Mouse (Mus musculus) kidney, postnatal 4 days (tissue): ENCODE measurements around the gene L3hypdh.
"Not testable (repeated sequence)": the region's sequence is repeated elsewhere in the genome, so short reads cannot be mapped to it uniquely, and the experiment has no call there.

Experiments used
- DNase-seq, 2 experiments: peaks; one replicate each; pipeline ENCODE4 v3.0.0; 2021; ENCODE audit warnings: mixed read lengths in 2 of 2

The L3hypdh gene

GRCm38 (mm10) chr12:72053303-72053702 lies 31.9 kb downstream of the L3hypdh start:
- no peak for DNase-seq

DNA sequence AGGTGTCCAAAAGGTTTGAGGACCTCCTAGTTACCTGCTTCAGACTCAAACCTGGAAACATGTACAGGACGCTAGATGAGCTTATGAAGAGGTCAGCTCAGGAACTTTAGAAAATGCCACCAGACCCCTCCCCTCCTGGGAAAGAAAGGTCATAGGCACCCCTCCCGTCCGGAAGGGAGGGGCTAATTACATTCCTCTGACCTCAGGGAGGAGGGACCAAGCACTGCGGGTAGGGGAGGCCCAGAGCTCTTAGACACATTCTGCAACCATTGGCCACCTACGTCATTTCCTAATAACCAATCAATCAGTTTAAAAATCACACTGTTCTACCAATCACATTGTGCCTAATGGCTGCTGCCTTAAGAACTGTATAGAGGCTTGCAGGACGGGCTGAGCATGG lies 32.7 kb downstream of the L3hypdh start:
- no peak for DNase-seq

DNA sequence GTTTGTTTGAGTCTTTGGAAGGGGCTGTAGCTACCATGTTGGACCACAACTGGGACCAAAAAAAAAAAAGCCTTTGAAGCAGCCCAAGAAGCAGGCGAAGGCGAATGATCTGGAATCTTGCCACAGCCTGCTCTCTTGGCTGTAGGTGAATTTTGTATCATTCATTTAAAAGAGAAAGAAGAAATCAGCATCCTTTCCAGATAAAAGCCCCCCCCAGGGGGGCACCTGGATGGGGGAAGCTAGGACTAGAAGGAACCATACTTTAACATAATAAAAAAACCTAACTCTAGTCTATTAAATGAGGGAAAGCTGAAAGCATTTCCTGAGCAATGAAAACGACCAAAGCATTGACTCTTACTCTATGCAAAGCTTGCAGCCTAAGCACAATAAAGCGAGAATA lies 34.4 kb downstream of the L3hypdh start:
- no peak for DNase-seq

DNA sequence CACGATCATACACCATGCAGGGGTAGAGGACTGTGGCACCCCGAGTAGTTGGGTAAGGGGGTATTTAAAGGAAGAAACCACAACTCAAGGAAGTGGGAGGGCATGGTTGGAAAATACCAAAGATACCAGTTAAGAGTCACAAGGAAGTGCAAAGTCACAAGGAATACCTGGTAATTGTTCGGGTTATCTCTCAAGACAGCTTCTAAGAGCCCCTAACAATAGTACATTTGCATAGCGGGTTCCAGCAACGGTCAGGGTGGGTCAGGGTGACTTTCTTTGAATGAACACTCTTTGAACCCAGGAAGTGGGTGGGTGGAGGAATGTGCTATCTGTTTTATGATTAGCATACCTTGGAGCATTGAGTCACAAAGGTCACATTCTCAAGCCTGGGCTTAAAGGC lies 35.1 kb downstream of the L3hypdh start:
- DNase-seq: not testable (repeated sequence)

GRCm38 (mm10) chr12:72047513-72047912 lies 37.7 kb downstream of the L3hypdh start:
- DNase-seq: no peak

- no peak for DNase-seq
These were observed 44.0 kb downstream of the L3hypdh start for GRCm38 (mm10) chr12:72041238-72041637.

DNA sequence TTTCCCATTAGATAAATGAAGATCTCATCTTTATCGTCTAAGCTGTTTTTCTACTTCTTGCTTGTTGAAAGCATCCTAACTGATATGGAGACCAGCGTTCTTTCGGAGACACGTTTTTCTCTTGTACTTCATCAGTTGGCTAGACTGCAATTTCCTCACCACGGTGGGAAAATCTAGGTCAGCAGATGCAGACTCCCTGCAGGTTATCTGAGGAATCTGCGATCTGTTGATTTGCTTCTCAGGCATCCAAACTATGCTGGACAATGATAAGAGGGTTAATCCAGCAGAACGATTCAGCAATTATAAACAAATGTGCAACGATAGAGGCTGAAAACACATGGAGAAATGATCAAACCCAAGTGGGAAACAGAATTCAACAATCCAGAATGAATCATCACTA lies 45.7 kb downstream of the L3hypdh start:
- no peak for DNase-seq

- no peak for DNase-seq
These were observed 46.4 kb downstream of the L3hypdh start for GRCm38 (mm10) chr12:72038866-72039265.

- no peak for DNase-seq
These were observed 48.2 kb downstream of the L3hypdh start for GRCm38 (mm10) chr12:72037049-72037448.

GRCm38 (mm10) chr12:72036097-72036661 lies 49.1 kb downstream of the L3hypdh start:
- no peak for DNase-seq

- DNase-seq: peak; percentile 58 to 73
These were observed 53.4 kb downstream of the L3hypdh start for GRCm38 (mm10) chr12:72031794-72032193.

GRCm38 (mm10) chr12:72031171-72031570 lies 54.1 kb downstream of the L3hypdh start:
- peak; percentile 41 to 60 for DNase-seq

DNA sequence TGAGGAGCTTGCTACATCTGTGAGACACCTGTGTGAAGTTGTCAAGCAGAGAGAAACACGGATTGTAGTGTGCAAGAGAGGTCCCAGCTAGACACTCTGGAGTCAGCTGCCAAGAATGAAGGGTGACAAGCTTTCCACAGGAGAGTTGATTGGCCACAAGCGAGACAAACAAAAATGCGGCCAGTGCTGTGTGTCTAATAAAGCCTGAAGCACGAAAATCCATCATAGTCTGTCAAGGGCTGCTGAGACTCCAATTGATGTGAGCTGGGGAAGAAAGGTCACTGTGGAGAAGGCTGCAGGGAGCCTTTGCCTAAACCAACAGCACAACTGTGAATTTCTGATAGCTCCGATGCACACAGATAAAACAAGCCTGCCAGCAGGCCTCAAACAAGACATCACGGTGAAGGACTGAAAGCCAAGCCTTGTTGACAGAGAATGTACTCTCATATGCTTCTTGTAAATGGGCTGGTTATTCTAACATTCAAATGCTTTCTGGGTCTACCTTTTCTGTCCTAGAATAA lies 59.9 kb downstream of the L3hypdh start:
- DNase-seq: no peak

GRCm38 (mm10) chr12:72023572-72023971 lies 61.7 kb downstream of the L3hypdh start:
- DNase-seq: no peak
